Mouse (Mus musculus) small intestine, adult 2 months (tissue): ENCODE results near the gene Tatdn2. TPM values are rescaled to one million over a fixed set of nuclear protein-coding genes. Genes with fewer than 3 reads are reported as not detected.
"Not testable (repeated sequence)": the region's sequence is repeated elsewhere in the genome, so short reads cannot be mapped to it uniquely, and the experiment has no call there.

Experiments
- H3K27ac ChIP-seq: fragments of 200-500 bp; 2 replicates; pipeline ENCODE4 v1.5.1; 2012; ENCODE audit warnings: low read depth, low read length, control low read depth, inconsistent platforms; ENCODE audit not compliant: insufficient read depth
- H3K27me3 ChIP-seq: fragments of 200-500 bp; 2 replicates; pipeline ENCODE4 v1.6.1; 2012; ENCODE audit warnings: mild to moderate bottlenecking, moderate library complexity, low read length, inconsistent platforms; ENCODE audit not compliant: control insufficient read depth, insufficient read depth
- H3K36me3 ChIP-seq: fragments of 200-500 bp; 2 replicates; pipeline ENCODE4 v1.6.1; 2012; ENCODE audit warnings: mild to moderate bottlenecking, low read length, control low read depth, inconsistent platforms; ENCODE audit not compliant: control insufficient read depth, insufficient read depth
- H3K4me1 ChIP-seq: fragments of 200-500 bp; 2 replicates; pipeline ENCODE4 v1.6.1; 2012; ENCODE audit warnings: low read length, inconsistent platforms, mixed read lengths; ENCODE audit not compliant: control insufficient read depth, insufficient read depth, insufficient read length
- H3K4me3 ChIP-seq: fragments of 200-500 bp; 2 replicates; pipeline ENCODE4 v1.5.1; 2012; ENCODE audit warnings: low read depth, mild to moderate bottlenecking, control low read depth, inconsistent platforms, low read length, moderate library complexity
- CTCF ChIP-seq: fragments of 200-500 bp; IDR thresholded peaks from 2 replicates; pipeline ENCODE4 v1.5.1; 2012; ENCODE audit warnings: low read depth, mild to moderate bottlenecking, control low read depth, inconsistent platforms, low read length, moderate library complexity, mixed read lengths; ENCODE audit not compliant: insufficient replicate concordance, insufficient read length; ENCODE audit errors: extremely low read depth
- POLR2A ChIP-seq: fragments of 200-500 bp; IDR thresholded peaks from 2 replicates; pipeline ENCODE4 v1.6.1; 2012; ENCODE audit warnings: low read depth, mild to moderate bottlenecking, control low read depth, inconsistent platforms, low read length, moderate library complexity
- WGBS: fragments of 180-500 bp; shearing (Covaris S2); methylation state at CpG from one replicate; pipeline ENCODE4 v1.1.7; 2018; 5-methylcytosine and 5-hydroxymethylcytosine counted together
- polyA plus RNA-seq: library from polyadenylated mRNA; depleted of rRNA; stranded (reverse); fragments of >200 nt; gene quantifications from 2 replicates; pipeline ENCODE4 v1.2.3, GENCODE M21; 2012

The Tatdn2 gene
- polyA plus RNA-seq, 1 experiment: 16.6 TPM

DNA sequence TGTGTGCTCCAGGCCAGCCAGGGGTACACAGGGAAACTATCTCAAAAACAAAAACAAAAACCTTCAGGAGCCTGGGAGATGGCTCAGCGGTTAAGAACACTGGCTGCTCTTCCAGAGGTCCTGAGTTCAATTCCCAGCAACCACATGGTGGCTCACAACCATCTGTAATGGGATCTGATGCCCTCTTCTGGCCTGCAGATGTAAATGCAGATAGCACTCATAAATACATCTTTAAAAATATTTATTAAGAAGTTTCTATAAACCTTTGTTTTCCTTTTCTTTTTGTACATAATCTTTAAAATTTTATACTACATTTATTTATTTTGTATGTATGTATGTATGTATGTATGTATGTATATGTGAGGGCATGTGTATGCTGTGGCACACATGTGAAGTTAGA is 24.8 kb upstream of the Tatdn2 start:
- TF ChIP-seq CTCF: peak; percentile 20; the same call in 1 of the 2 replicates
- Histone ChIP-seq H3K27ac (0 out of 2 replicates have a peak overlapping the region, but pooled peaks have one; percentile 35), H3K4me1 (peaks cover 45% of the 10 kb centered on the region), H3K36me3 (peaks cover 49% of the 10 kb centered on the region)
- H3K4me3 ChIP-seq, H3K27me3 ChIP-seq: not testable (repeated sequence)
- WGBS: 94% methylated on average over 1 of the region's 1 CpGs

DNA sequence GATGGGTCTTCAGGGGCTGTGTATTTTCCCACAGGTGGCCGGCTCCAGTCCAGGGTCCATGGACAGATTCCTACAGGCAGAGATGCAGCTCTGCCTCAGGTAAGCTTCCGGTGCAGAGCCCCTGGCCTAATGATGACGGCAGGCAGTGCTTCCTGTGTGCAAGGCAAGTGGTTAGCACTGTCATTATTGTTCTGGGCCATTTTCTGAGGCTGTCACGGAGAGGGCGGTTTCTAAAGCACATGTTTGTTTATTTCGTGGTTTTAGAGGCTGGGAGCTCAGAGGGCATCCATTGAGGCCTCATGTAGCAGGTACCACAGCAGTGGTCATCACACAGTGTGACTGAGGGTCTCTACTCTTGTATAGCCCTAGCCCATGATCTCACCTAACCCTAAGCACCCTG is 23.9 kb upstream of the Tatdn2 start:
- Histone ChIP-seq H3K4me1 (peaks cover 36% of the 10 kb centered on the region), H3K36me3 (peaks cover 52% of the 10 kb centered on the region), H3K4me3 (no peak overlapping the region), H3K27me3 (no peaks in the 10 kb centered on the region), H3K27ac (peak overlapping the region; percentile 22)
- 74% methylated on average over 6 of the region's 6 CpGs for WGBS
- no peak for TF ChIP-seq CTCF
- no peak for TF ChIP-seq POLR2A

DNA sequence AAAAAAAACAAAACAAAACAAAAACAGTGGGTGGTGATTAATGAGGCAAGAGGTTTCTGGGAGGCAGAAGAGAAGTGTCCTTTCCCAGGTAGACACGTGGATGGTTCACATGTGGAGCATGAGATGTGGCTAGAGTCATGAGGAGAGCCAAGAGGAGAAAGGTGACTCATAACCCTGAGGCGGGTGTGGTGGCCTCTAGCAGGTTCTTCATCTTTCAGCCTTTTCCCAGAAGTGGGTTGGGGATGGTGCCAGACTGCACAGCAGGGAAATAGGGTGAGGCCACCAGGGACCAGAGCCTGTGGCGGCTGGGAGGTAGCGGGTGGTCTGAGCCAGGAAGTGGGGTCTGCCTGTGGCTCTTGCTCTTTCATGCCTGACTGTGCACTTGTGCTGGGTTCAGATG is 21.6 kb upstream of the Tatdn2 start:
- Histone ChIP-seq H3K4me1 (peaks cover 22% of the 10 kb centered on the region), H3K27me3 (no peaks in the 10 kb centered on the region), H3K27ac (peak overlapping the region; percentile 79), H3K4me3 (no peak overlapping the region), H3K36me3 (peaks cover 67% of the 10 kb centered on the region)
- 40% methylated on average over 4 of the region's 4 CpGs for WGBS
- TF ChIP-seq CTCF (no peak), POLR2A (no peak)

GRCm38 (mm10) chr6:113675991-113676390 is 20.9 kb upstream of the Tatdn2 start:
- H3K27me3 ChIP-seq: no peaks in the 10 kb centered on the region
- H3K36me3 ChIP-seq: peaks cover 66% of the 10 kb centered on the region
- peaks cover 22% of the 10 kb centered on the region for H3K4me1 ChIP-seq
- H3K27ac ChIP-seq: peak overlapping the region; percentile 38; the same call in 1 of the 2 replicates
- no peak for TF ChIP-seq POLR2A
- no peak for TF ChIP-seq CTCF
- 85% methylated on average over 9 of the region's 9 CpGs for WGBS
- no peak overlapping the region for H3K4me3 ChIP-seq

DNA sequence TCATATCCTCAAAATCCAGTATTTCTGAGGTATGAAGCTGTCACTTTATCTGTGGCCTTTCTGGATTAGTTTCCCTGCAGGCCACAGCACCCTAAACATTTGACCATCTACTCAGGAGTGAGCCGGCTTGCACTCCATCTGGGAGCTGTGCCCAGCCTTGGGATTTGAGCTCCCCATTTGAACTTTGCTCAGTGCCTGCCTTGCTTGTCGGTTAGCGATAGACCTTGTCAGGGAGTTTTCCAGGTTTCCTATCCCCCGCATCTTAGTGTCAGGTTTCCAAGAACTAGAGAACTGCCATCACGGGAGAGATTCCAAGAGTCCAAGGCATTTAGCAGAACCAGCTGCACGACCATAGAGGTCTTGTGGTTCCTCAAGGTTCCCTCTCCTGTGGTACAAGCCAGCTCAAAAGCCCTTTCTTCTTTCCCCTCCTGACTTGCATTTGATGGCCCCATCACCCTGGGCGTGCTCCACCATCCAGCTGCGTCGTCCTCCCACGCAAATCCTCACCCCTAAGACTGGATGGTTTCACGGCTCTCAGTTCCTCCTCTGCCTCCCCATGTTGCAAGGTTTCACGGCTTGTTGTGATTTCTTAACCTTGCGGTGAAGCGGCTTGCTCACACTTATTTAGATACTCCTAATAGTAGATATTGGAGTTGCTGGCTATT is 19.6 kb upstream of the Tatdn2 start:
- TF ChIP-seq CTCF: no peak
- Histone ChIP-seq H3K27me3 (no peaks in the 10 kb centered on the region), H3K36me3 (peaks cover 64% of the 10 kb centered on the region), H3K4me3 (no peak overlapping the region), H3K4me1 (peaks cover 22% of the 10 kb centered on the region), H3K27ac (peak overlapping the region; percentile 43)
- 40% methylated on average over 14 of the region's 14 CpGs for WGBS

GRCm38 (mm10) chr6:113678246-113679012 is 18.4 kb upstream of the Tatdn2 start:
- Histone ChIP-seq H3K27ac (no peak overlapping the region), H3K27me3 (no peaks in the 10 kb centered on the region), H3K36me3 (peaks cover 67% of the 10 kb centered on the region), H3K4me1 (peaks cover 17% of the 10 kb centered on the region), H3K4me3 (no peak overlapping the region)
- TF ChIP-seq POLR2A: no peak
- TF ChIP-seq CTCF: no peak
- WGBS: 93% methylated on average over 14 of the region's 14 CpGs

- TF ChIP-seq POLR2A (no peak), CTCF (no peak)
- Histone ChIP-seq H3K36me3 (peaks cover 73% of the 10 kb centered on the region), H3K27ac (peak overlapping the region; percentile 37), H3K27me3 (no peaks in the 10 kb centered on the region), H3K4me3 (no peak overlapping the region), H3K4me1 (peaks cover 14% of the 10 kb centered on the region)
- 88% methylated on average over 9 of the region's 9 CpGs for WGBS
Observed at GRCm38 (mm10) chr6:113679993-113680566, 16.8 kb upstream of the Tatdn2 start.
